Mouse (Mus musculus) embryonic facial prominence, embryonic 10.5 days (tissue): Measurements from ENCODE around the gene 1700022I11Rik. TPM values are rescaled to one million over a fixed set of nuclear protein-coding genes. Genes with fewer than 3 reads are reported as not detected.
A peak's percentile ranks its signal among the peaks of the same experiment; 100 is the strongest.

Experiments
- DNase-seq: peaks from one replicate; pipeline ENCODE4 v3.0.0-alpha.2; 2017; ENCODE audit warnings: low spot score
- H3K27ac ChIP-seq: fragments of 300-500 bp; sonication (generic); replicated peaks from 2 replicates; pipeline ENCODE4 v1.5.1; 2016; ENCODE audit warnings: mild to moderate bottlenecking
- H3K27me3 ChIP-seq: fragments of 300-500 bp; sonication (generic); replicated peaks from 2 replicates; pipeline ENCODE4 v1.6.1; 2016; ENCODE audit warnings: low read depth, mild to moderate bottlenecking; ENCODE audit not compliant: poor library complexity, severe bottlenecking
- H3K36me3 ChIP-seq: fragments of 300-500 bp; sonication (generic); replicated peaks from 2 replicates; pipeline ENCODE4 v1.6.1; 2016; ENCODE audit warnings: mild to moderate bottlenecking, moderate library complexity
- H3K4me1 ChIP-seq: fragments of 300-500 bp; sonication (generic); 2 replicates; pipeline ENCODE4 v1.6.1; 2016
- H3K4me3 ChIP-seq: fragments of 300-500 bp; sonication (generic); 2 replicates; pipeline ENCODE4 v1.5.1; 2016; ENCODE audit warnings: mild to moderate bottlenecking, moderate library complexity
- H3K9me3 ChIP-seq: fragments of 300-500 bp; sonication (generic); 2 replicates; pipeline ENCODE4 v1.6.1; 2016; ENCODE audit warnings: mild to moderate bottlenecking
- WGBS: fragments of 180-500 bp; shearing (Covaris S2); methylation state at CpG from one replicate; pipeline ENCODE4 v1.1.7; 2016; 5-methylcytosine and 5-hydroxymethylcytosine counted together
- polyA plus RNA-seq: library from polyadenylated mRNA; unstranded; fragments of >200 nt; fragmentation: Nextera tagmentation; extraction: Ambion mirVana; gene quantifications from 2 replicates; pipeline ENCODE4 v1.2.1, GENCODE M21; 2016

The 1700022I11Rik gene
- polyA plus RNA-seq, 1 experiment from 2014 or later, result 0.76 TPM

GRCm38 (mm10) chr4:42945043-42945442 is 24.4 kb upstream of the 1700022I11Rik start:
- peak; percentile 62 for DNase-seq
- H3K4me3 ChIP-seq, result no peak overlapping the region
- 11% methylated on average over 6 of the region's 6 CpGs for WGBS

GRCm38 (mm10) chr4:42945445-42945844 is 24.0 kb upstream of the 1700022I11Rik start:
- Histone ChIP-seq H3K27ac (no peak overlapping the region), H3K27me3 (peaks cover 30% of the 10 kb centered on the region), H3K36me3 (no peaks in the 10 kb centered on the region), H3K4me3 (no peak overlapping the region), H3K4me1 (peaks cover 30% of the 10 kb centered on the region), H3K9me3 (no peaks in the 10 kb centered on the region)
- 88% methylated on average over 3 of the region's 3 CpGs for WGBS
- no peak for DNase-seq

More at GRCm38 (mm10) chr4:42945043-42945442, 24.4 kb upstream of the 1700022I11Rik start:
- peaks cover 30% of the 10 kb centered on the region for H3K27me3 ChIP-seq
- H3K4me1 ChIP-seq, result peaks cover 26% of the 10 kb centered on the region
- H3K9me3 ChIP-seq, result no peaks in the 10 kb centered on the region
- H3K27ac ChIP-seq, result no peak overlapping the region
- H3K36me3 ChIP-seq, result no peaks in the 10 kb centered on the region

- H3K4me1 ChIP-seq, result peaks cover 35% of the 10 kb centered on the region
- no peak overlapping the region for H3K4me3 ChIP-seq
- WGBS, result 11% methylated on average over 5 of the region's 5 CpGs
- peak; percentile 64 for DNase-seq
- H3K27me3 ChIP-seq, result peaks cover 30% of the 10 kb centered on the region
- H3K9me3 ChIP-seq, result no peaks in the 10 kb centered on the region
- no peaks in the 10 kb centered on the region for H3K36me3 ChIP-seq
- no peak overlapping the region for H3K27ac ChIP-seq
Measured at GRCm38 (mm10) chr4:42945952-42946351, 23.5 kb upstream of the 1700022I11Rik start.

- Histone ChIP-seq H3K27me3 (peaks cover 36% of the 10 kb centered on the region), H3K36me3 (no peaks in the 10 kb centered on the region), H3K4me1 (peaks cover 44% of the 10 kb centered on the region), H3K4me3 (no peak overlapping the region), H3K9me3 (no peaks in the 10 kb centered on the region), H3K27ac (no peak overlapping the region)
- WGBS, result 46% methylated on average over 10 of the region's 10 CpGs
- DNase-seq, result peak; percentile 42
Measured at GRCm38 (mm10) chr4:42946733-42947290, 22.6 kb upstream of the 1700022I11Rik start.

- peaks cover 61% of the 10 kb centered on the region for H3K4me1 ChIP-seq
- 53% methylated on average over 13 of the region's 13 CpGs for WGBS
- peak overlapping the region; percentile 82; the same call in 1 of the 2 replicates for H3K4me3 ChIP-seq
- no peaks in the 10 kb centered on the region for H3K9me3 ChIP-seq
- H3K27ac ChIP-seq, result 0 out of 2 replicates have a peak overlapping the region, but pooled peaks have one; percentile 2
- peaks cover 6% of the 10 kb centered on the region; the same call in 1 of the 2 replicates for H3K36me3 ChIP-seq
- DNase-seq, result no peak
- peaks cover 36% of the 10 kb centered on the region for H3K27me3 ChIP-seq
Measured at GRCm38 (mm10) chr4:42948527-42948926, 20.9 kb upstream of the 1700022I11Rik start.

- peak overlapping the region; percentile 51; the same call in 1 of the 2 replicates for H3K27ac ChIP-seq
- no peak for DNase-seq
- H3K27me3 ChIP-seq, result peaks cover 36% of the 10 kb centered on the region
- no peaks in the 10 kb centered on the region for H3K9me3 ChIP-seq
- 14% methylated on average over 14 of the region's 14 CpGs for WGBS
- peaks cover 67% of the 10 kb centered on the region for H3K4me1 ChIP-seq
- H3K4me3 ChIP-seq, result peak overlapping the region; percentile 82
- peaks cover 10% of the 10 kb centered on the region; the same call in 1 of the 2 replicates for H3K36me3 ChIP-seq
Measured at GRCm38 (mm10) chr4:42949051-42949675, 20.2 kb upstream of the 1700022I11Rik start.

GRCm38 (mm10) chr4:42949676-42950051 is 19.7 kb upstream of the 1700022I11Rik start, which contains the start of gene Dnajb5:
Gene Dnajb5, plus strand, starts transcription at chr4:42949814.
- Histone ChIP-seq H3K27me3 (peaks cover 36% of the 10 kb centered on the region), H3K27ac (peak within 1 kb of the TSS; percentile 96), H3K9me3 (no peaks in the 10 kb centered on the region), H3K36me3 (peaks cover 10% of the 10 kb centered on the region; the same call in 1 of the 2 replicates), H3K4me3 (peak within 1 kb of the TSS; percentile 82), H3K4me1 (peaks cover 71% of the 10 kb centered on the region)
- peak; percentile 97 for DNase-seq
- WGBS, result under 1% methylated on average over 39 of the region's 39 CpGs

GRCm38 (mm10) chr4:42950065-42950558 is 19.3 kb upstream of the 1700022I11Rik start:
- H3K4me1 ChIP-seq, result peaks cover 71% of the 10 kb centered on the region
- peak; percentile 93 for DNase-seq
- WGBS, result under 1% methylated on average over 18 of the region's 27 CpGs
- peak overlapping the region; percentile 96 for H3K27ac ChIP-seq
- peaks cover 36% of the 10 kb centered on the region for H3K27me3 ChIP-seq
- no peaks in the 10 kb centered on the region for H3K9me3 ChIP-seq
- H3K4me3 ChIP-seq, result peak overlapping the region; percentile 82
- peaks cover 11% of the 10 kb centered on the region; the same call in 1 of the 2 replicates for H3K36me3 ChIP-seq

GRCm38 (mm10) chr4:42951206-42952195 is 17.9 kb upstream of the 1700022I11Rik start:
- 65% methylated on average over 11 of the region's 11 CpGs for WGBS
- H3K4me1 ChIP-seq, result peaks cover 66% of the 10 kb centered on the region
- no peak for DNase-seq

GRCm38 (mm10) chr4:42952563-42952962 is 16.8 kb upstream of the 1700022I11Rik start:
- peaks cover 33% of the 10 kb centered on the region for H3K36me3 ChIP-seq
- DNase-seq, result no peak
- H3K4me3 ChIP-seq, result no peak overlapping the region
- H3K27ac ChIP-seq, result 0 out of 2 replicates have a peak overlapping the region, but pooled peaks have one; percentile 14
- peaks cover 21% of the 10 kb centered on the region for H3K27me3 ChIP-seq
- peaks cover 57% of the 10 kb centered on the region for H3K4me1 ChIP-seq
- no peaks in the 10 kb centered on the region for H3K9me3 ChIP-seq
- 84% methylated on average over 7 of the region's 7 CpGs for WGBS

More at GRCm38 (mm10) chr4:42951206-42952195, 17.9 kb upstream of the 1700022I11Rik start:
- Histone ChIP-seq H3K36me3 (peaks cover 22% of the 10 kb centered on the region), H3K4me3 (peak overlapping the region; percentile 82), H3K9me3 (no peaks in the 10 kb centered on the region), H3K27ac (no peak overlapping the region), H3K27me3 (peaks cover 31% of the 10 kb centered on the region)

- Histone ChIP-seq H3K9me3 (no peaks in the 10 kb centered on the region), H3K27me3 (peaks cover 11% of the 10 kb centered on the region), H3K36me3 (peaks cover 41% of the 10 kb centered on the region), H3K4me1 (peaks cover 55% of the 10 kb centered on the region), H3K4me3 (peak overlapping the region; percentile 18; the same call in 1 of the 2 replicates), H3K27ac (peak overlapping the region; percentile 30; the same call in 1 of the 2 replicates)
- DNase-seq, result peak; percentile 19
- 21% methylated on average over 10 of the region's 10 CpGs for WGBS
Measured at GRCm38 (mm10) chr4:42953435-42954094, 15.8 kb upstream of the 1700022I11Rik start.
